ENCODE assay signal across 24 mouse cellular contexts in the genomic region with DNA sequence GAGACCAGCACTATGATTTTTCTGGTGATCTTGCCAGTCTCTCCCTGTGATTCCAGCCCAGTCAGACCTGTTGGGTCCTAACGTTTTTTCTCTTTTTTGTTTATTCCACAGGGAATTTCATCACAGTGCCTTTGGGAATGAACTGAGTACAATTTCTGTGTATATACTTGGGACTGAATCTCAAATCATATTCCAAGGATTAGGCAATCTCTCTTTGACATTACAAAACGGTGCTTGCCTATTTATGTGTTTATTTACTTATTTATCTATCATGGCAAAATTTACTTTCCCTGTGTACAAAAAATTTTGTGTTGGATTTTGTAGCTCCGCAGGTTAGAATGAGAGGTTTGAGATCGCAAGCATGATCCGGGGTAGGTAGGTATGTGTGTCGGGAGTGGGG.
A peak's percentile ranks its signal among the peaks of the same experiment; 100 is the strongest.
DNase-seq lines count a peak whose midpoint lies in the region; ATAC-seq and TF ChIP-seq lines count a peak whose summit lies in the region.
"Had no signal": no experiment of that assay in that cellular context is flagged by ENCODE, and none has a peak within 500 bp of the region (broad histone marks: within the 10 kb centered on the region; RNA-seq: fewer than 3 reads in every experiment).

No protein-coding gene starts in this region.

- 52% methylated on average over 6 of the region's 6 CpGs for WGBS in liver, adult 2 months
- WGBS in liver, postnatal 0 days (ENCODE audit: insufficient replicate concordance), result 79% methylated on average over 6 of the region's 6 CpGs

- H3K9me3 ChIP-seq in liver, postnatal 0 days (ENCODE audit: low read length), result no peaks in the 10 kb centered on the region
- H3K9me3 ChIP-seq: G1E had no signal

- no peaks in the 10 kb centered on the region for H3K79me2 ChIP-seq in liver, adult 2 months (ENCODE audit: control insufficient read depth, insufficient read depth, low read length)

- peak; percentile 94 for DNase-seq in liver, adult 2 months (ENCODE audit: extremely low read depth, low read depth, low spot score)
- DNase-seq in liver, postnatal 0 days, result no peak
- peak; percentile 79 for DNase-seq in adipocyte (ENCODE audit: low spot score)
- DNase-seq in fat pad, adult 2 months (ENCODE audit: extremely low read depth, low read depth, low spot score), result peak; percentile 37
- no peak for DNase-seq in gastrocnemius, adult 2 months
- DNase-seq in adrenal gland, postnatal 4 days (ENCODE audit: low spot score in 2 of 2), result no peak
- DNase-seq: adrenal gland, adult 2 months; adrenal gland, adult 8-10 months; adrenal gland, postnatal 14 days; adrenal gland, postnatal 25 days; adrenal gland, postnatal 36 days; B cell, adult 2 months; cerebellum, adult 11 months; cerebellum, adult 11-12 months; cerebellum, adult 18-20 months; cerebellum, adult 2 months; cerebellum, adult 8-10 months had no signal

- no peak for TF ChIP-seq POLR2A in liver, adult 2 months (IDR thresholded peaks at IDR 0.05; ENCODE audit: extremely low read depth, insufficient read depth, low read length)

- H3K27ac ChIP-seq in liver, adult 2 months (replicated peaks; ENCODE audit: insufficient read depth, low read depth, low read length), result peak overlapping the region; percentile 72
- H3K27ac ChIP-seq in liver, postnatal 0 days (ENCODE audit: low read depth), result no peak overlapping the region
- H3K27ac ChIP-seq in brown adipose tissue, adult 24 weeks (replicated peaks; ENCODE audit: low read depth, low read length), result 0 out of 2 replicates have a peak overlapping the region, but pooled peaks have one; percentile 39
- H3K27ac ChIP-seq in gastrocnemius, adult 2 months, result no peak overlapping the region

- H3K27me3 ChIP-seq in liver, adult 2 months (ENCODE audit: control insufficient read depth, insufficient read depth, low read length), result no peaks in the 10 kb centered on the region
- H3K27me3 ChIP-seq in liver, postnatal 0 days (ENCODE audit: insufficient read depth, low read length), result no peaks in the 10 kb centered on the region
- H3K27me3 ChIP-seq: CH12.LX, Patski had no signal

- no peak overlapping the region for H3K4me3 ChIP-seq in liver, adult 2 months (ENCODE audit: insufficient read depth, low read depth, low read length)
- no peak overlapping the region for H3K4me3 ChIP-seq in liver, postnatal 0 days (ENCODE audit: low read depth, low read length)
- no peak overlapping the region for H3K4me3 ChIP-seq in brown adipose tissue, adult 24 weeks (ENCODE audit: insufficient read depth, low read depth, low read length)
- no peak overlapping the region for H3K4me3 ChIP-seq in gastrocnemius, adult 2 months

- ATAC-seq in liver, postnatal 0 days, result no peak
- no peak for ATAC-seq in granulocyte monocyte progenitor cell, adult 5-6 weeks (replicated peaks; ENCODE audit: poor library complexity, severe bottlenecking)
- ATAC-seq: activated CD4-positive, CD25-positive, alpha-beta regulatory T cell, adult 4 months; CD4-positive, CD25-positive, alpha-beta regulatory T cell, adult 4 months; Patski had no signal

- no peak for TF ChIP-seq CTCF in liver, adult 2 months (IDR thresholded peaks at IDR 0.05; ENCODE audit: low read depth, low read length)
- TF ChIP-seq CTCF in liver, postnatal 0 days (IDR thresholded peaks at IDR 0.05; ENCODE audit: low read depth), result no peak
- TF ChIP-seq CTCF in gastrocnemius, adult 2 months (IDR thresholded peaks at IDR 0.05), result no peak

- H3K36me3 ChIP-seq in liver, adult 2 months (ENCODE audit: control insufficient read depth, insufficient read depth, low read length), result no peaks in the 10 kb centered on the region
- H3K36me3 ChIP-seq in liver, postnatal 0 days (replicated peaks; ENCODE audit: insufficient read depth, low read length), result no peaks in the 10 kb centered on the region
- H3K36me3 ChIP-seq: G1E had no signal

- intact Hi-C loops in gastrocnemius, adult 2 months (cut with DNase I), result no loop called here

- H3K4me2 ChIP-seq in liver, postnatal 0 days (ENCODE audit: low read depth, low read length), result no peak overlapping the region

- no peak overlapping the region for H3K9ac ChIP-seq in liver, adult 2 months (ENCODE audit: low read depth, low read length)
- no peak overlapping the region for H3K9ac ChIP-seq in liver, postnatal 0 days (replicated peaks)

- TF ChIP-seq EP300 in liver, postnatal 0 days (IDR thresholded peaks at IDR 0.05; ENCODE audit: low read depth), result no peak

- H3K4me1 ChIP-seq in liver, adult 2 months (ENCODE audit: control insufficient read depth, insufficient read depth, low read length), result peaks cover 6% of the 10 kb centered on the region; the same call in 1 of the 2 replicates
- H3K4me1 ChIP-seq in liver, postnatal 0 days (ENCODE audit: insufficient read depth), result no peaks in the 10 kb centered on the region
- 0 out of 2 replicates have a peak, but pooled peaks cover 2% of the 10 kb centered on the region for H3K4me1 ChIP-seq in brown adipose tissue, adult 24 weeks (ENCODE audit: control insufficient read depth, insufficient read depth, insufficient read length, low read length)

Comparison
In these comparisons a context has a peak if more than half of its experiments do, and no peak if none do; other contexts are left out.
1. DNase-seq: peak in liver, adult 2 months (single experiment), adipocyte (single experiment) and fat pad, adult 2 months (single experiment); none in liver, postnatal 0 days (single experiment), gastrocnemius, adult 2 months (single experiment) and adrenal gland, postnatal 4 days (0 of 2).
2. H3K27ac ChIP-seq: peak in liver, adult 2 months (single experiment) and brown adipose tissue, adult 24 weeks (single experiment); none in liver, postnatal 0 days (single experiment) and gastrocnemius, adult 2 months (single experiment).